Mouse (Mus musculus): ENCODE results near the gene Nup210l. TPM values are rescaled to one million over a fixed set of nuclear protein-coding genes. Genes with fewer than 3 reads are reported as not detected.

Nup210l gene
- 1.1 TPM for total RNA-seq (2023)

DNA sequence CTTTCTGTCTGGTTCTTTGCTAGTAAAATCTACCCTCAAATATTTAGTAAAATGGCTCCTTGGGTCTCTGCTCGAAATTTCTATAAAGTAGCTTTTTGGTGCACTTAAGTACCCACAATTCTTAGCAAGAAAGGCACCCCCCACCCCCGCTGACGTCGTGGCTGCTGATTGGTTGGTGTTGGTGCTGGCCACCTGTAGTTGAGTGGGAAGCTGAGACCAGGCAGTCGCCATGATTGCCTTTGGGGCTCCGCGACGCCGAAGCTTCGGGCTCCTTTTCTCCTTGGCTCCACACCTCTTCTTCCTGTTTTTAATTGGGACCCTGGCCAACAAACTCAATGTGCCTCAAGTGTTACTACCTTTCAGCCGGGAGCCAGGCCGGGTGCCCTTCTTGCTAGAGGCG is at the start of gene Nup210l:
Gene Nup210l, plus strand, starts transcription at position 195 of the 400 bp plus-strand sequence.

GRCm38 (mm10) chr3:90072294-90072693 is 31.6 kb upstream of the Nup210l start, which contains the start of gene Tpm3:
Gene Tpm3 (plus strand): TSS chr3:90072649.

DNA sequence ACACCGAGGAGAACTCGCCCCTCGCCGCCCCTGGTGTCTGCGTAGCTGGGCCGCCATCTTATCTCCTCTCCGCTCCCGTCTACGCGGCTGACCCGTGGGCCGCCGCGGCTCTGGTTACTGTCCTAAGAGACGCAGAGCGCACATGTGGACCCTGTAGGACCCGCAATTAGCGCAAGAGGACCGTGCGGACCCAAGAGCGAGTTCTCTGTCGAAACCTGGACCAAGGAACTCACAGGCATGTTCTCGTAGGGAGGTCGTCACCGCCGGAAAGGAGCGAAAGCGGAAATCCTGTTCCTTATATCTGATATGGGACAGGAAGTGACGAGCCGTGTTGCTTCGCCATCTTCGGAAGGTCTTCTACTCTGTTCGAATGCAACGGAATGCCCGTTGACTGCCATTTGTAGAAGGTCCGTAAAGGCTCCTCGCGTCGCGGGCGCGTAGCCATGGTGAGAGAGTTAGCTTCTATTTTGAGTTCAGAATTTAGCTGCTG is 109.5 kb downstream of the Nup210l start, which contains the start of the genes Rps27 and Rab13:
Gene Rps27, minus strand, starts transcription at position 275 of the 490 bp plus-strand sequence.
Gene Rab13, plus strand, starts transcription at position 319 of the 490 bp plus-strand sequence.

DNA sequence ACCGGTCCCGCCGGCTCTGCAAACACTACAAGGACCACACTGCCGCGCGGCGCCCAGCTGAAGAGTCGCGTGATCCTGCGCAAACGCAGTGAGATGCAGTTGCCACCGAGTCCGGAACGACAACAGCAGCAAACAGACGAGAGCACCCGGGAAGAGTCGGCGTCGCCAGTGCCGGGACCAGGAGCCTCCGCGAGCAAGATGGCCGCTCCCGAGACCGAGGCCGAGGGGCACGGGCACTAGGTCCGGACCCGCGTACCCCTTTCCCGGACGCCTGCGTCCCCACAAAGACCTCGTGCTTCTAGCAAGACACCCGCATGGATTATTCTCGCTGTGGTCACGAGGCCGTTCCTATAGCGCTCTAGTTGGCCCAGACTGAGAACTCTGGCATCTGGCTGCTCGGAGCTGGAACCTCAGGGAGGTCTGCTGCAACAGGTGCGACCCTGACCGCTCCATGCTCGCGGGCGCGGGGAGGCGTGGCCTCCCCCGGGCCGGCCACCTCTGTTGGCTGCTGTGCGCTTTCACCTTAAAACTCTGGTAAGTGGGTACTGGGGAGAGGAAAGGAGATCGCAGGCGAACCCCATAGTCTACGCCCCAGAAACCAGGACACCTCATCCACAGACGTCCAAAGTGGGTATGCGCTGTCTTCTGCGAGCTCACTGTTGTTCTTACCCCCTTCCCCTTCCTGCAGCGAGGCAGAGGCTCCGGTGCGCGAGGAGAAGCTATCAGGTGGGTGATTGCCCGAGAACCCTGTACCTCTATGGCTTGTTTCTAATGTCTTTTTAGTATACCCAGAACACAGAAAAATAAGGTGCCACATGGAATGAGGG is 127.8 kb downstream of the Nup210l start, which contains the start of gene Jtb:
Gene Jtb, plus strand, starts transcription at position 91 of the 827 bp plus-strand sequence.

GRCm38 (mm10) chr3:90242984-90243775 is 139.2 kb downstream of the Nup210l start, which contains the start of gene Creb3l4:
Gene Creb3l4 (minus strand): TSS chr3:90243512.

GRCm38 (mm10) chr3:90247960-90248745 is 144.2 kb downstream of the Nup210l start, which contains the start of gene Slc39a1:
Gene Slc39a1 (plus strand): TSS chr3:90248172.

DNA sequence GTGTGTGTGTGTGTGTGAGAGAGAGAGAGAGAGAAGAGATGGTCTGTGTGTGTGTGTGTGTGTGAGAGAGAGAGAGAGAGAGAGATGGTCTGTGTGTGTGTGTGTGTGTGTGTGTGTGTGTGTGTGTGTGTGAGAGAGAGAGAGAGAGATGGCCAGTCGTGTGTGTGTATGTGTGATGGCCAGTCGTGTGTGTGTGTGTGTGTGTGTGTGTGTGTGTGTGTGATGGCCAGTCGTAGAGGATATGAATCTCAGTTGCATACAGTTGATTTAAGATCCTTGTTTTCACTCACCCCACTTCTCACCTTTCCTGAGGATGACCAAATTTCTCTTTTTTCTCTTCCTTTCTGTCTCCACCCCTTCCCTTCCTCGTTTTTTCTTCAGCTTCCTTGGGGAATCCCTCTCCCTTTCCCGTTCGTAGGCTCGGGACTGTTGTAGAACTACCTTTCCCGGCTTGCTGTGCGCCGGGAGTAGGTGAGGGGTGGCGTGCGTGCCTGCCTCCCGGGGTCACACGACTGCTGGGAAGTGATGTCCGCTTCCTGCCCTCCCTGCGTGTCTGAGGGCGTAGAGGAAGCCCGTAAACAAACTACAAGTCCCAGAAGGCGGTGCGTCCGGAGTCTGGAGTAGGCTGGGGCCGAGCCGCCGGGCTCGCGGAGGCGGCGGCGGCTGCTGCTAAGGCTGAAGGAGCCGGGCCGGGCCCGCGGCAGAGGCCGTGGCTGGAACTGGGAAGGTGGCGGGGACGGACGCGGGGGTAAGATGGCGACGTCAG is 149.9 kb downstream of the Nup210l start, which contains the start of gene Crtc2:
Gene Crtc2, plus strand, starts transcription at position 511 of the 766 bp plus-strand sequence.

Other genes with a start within 250 kb of the Nup210l start
- 94.7 TPM for gene Il6ra, start 190.9 kb upstream of the Nup210l start, total RNA-seq (2023)
- gene Atp8b2, start 140.6 kb upstream of the Nup210l start, total RNA-seq (2023) = 110 TPM
- gene Hax1, start 105.4 kb upstream of the Nup210l start, total RNA-seq (2023) = 50.9 TPM
- gene 4933434E20Rik, start 52.5 kb upstream of the Nup210l start, total RNA-seq (2023) = 90.4 TPM
- 289 TPM for gene Ubap2l, start 51.5 kb upstream of the Nup210l start, total RNA-seq (2023)
- 536 TPM for gene Tpm3, start 31.5 kb upstream of the Nup210l start, total RNA-seq (2023)
- gene Rps27, start 109.5 kb downstream of the Nup210l start, total RNA-seq (2023) = 12,553 TPM
- not detected for gene Rab13, start 109.6 kb downstream of the Nup210l start, total RNA-seq (2023)
- gene Jtb, start 127.5 kb downstream of the Nup210l start, total RNA-seq (2023) = 63.0 TPM
- gene Creb3l4, start 139.4 kb downstream of the Nup210l start, total RNA-seq (2023) = not detected
- 17.2 TPM for gene Slc39a1, start 144.0 kb downstream of the Nup210l start, total RNA-seq (2023)
- 97.9 TPM for gene Crtc2, start 150.0 kb downstream of the Nup210l start, total RNA-seq (2023)
- 73.2 TPM for gene Dennd4b, start 161.1 kb downstream of the Nup210l start, total RNA-seq (2023)
- gene Gatad2b, start 189.0 kb downstream of the Nup210l start, total RNA-seq (2023) = 128 TPM

Data from CD8-positive naive resting alpha-beta T cell, adult 57 days (primary cell).